9 mouse cellular contexts compared by ENCODE assay signal in the genomic region with DNA sequence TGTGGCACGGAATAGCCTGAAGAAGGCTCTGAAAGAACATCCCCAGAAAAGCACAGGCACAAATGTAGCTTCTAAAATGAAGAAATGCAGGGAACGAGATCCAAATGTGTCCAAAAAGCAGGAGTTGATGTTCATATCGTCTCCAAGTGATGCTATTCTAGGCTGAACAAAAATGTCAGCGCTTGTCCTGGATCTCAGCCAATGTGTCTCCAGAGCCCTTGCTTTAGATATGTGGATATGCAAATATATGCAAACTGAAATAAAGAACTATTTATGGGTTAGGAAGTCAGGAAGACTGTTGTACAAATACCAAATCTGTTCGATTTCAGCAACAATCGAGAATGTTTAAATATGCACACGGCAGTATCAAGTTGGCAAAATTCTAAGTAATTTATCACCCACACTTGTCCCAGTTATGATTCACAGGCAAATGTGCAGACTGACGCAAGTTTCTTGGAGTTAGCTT.
A peak's percentile ranks its signal among the peaks of the same experiment; 100 is the strongest.
DNase-seq lines count a peak whose midpoint lies in the region; ATAC-seq and TF ChIP-seq lines count a peak whose summit lies in the region.
"Had no signal": no experiment of that assay in that cellular context is flagged by ENCODE, and none has a peak within 500 bp of the region (broad histone marks: within the 10 kb centered on the region; RNA-seq: fewer than 3 reads in every experiment).

No protein-coding gene starts in this region.

- no peaks in the 10 kb centered on the region for H3K9me3 ChIP-seq in hindbrain, embryonic 14.5 days (ENCODE audit: control insufficient read depth, low read length)
- H3K9me3 ChIP-seq in hindbrain, embryonic 13.5 days = no peaks in the 10 kb centered on the region
- no peaks in the 10 kb centered on the region for H3K9me3 ChIP-seq in intestine, postnatal 0 days (ENCODE audit: control insufficient read depth)
- H3K9me3 ChIP-seq: limb, embryonic 13.5 days had no signal

- H3K9ac ChIP-seq in hindbrain, embryonic 14.5 days = no peak overlapping the region
- H3K9ac ChIP-seq in hindbrain, embryonic 13.5 days = no peak overlapping the region
- no peak overlapping the region for H3K9ac ChIP-seq in intestine, postnatal 0 days (ENCODE audit: low read depth, low read length)
- H3K9ac ChIP-seq: limb, embryonic 13.5 days had no signal

- H3K36me3 ChIP-seq in hindbrain, embryonic 14.5 days (replicated peaks; ENCODE audit: control insufficient read depth, insufficient read depth) = no peaks in the 10 kb centered on the region
- H3K36me3 ChIP-seq in hindbrain, embryonic 13.5 days = no peaks in the 10 kb centered on the region
- no peaks in the 10 kb centered on the region for H3K36me3 ChIP-seq in myocyte (ENCODE audit: control insufficient read depth, insufficient read depth)
- no peaks in the 10 kb centered on the region for H3K36me3 ChIP-seq in intestine, postnatal 0 days (ENCODE audit: control insufficient read depth, insufficient read depth)
- H3K36me3 ChIP-seq: limb, embryonic 13.5 days had no signal

- no peak for TF ChIP-seq POLR2A in myocyte (IDR thresholded peaks at IDR 0.05; ENCODE audit: insufficient read length, low read depth)

- 55% methylated on average over 8 of the region's 8 CpGs for WGBS in hindbrain, embryonic 14.5 days
- 65% methylated on average over 8 of the region's 8 CpGs for WGBS in hindbrain, embryonic 13.5 days
- WGBS in intestine, postnatal 0 days = 72% methylated on average over 8 of the region's 8 CpGs

- H3K4me1 ChIP-seq in hindbrain, embryonic 14.5 days (replicated peaks; ENCODE audit: control insufficient read depth, insufficient read depth, low read length) = no peaks in the 10 kb centered on the region
- peaks cover 7% of the 10 kb centered on the region for H3K4me1 ChIP-seq in hindbrain, embryonic 13.5 days (replicated peaks)
- H3K4me1 ChIP-seq in intestine, postnatal 0 days (replicated peaks; ENCODE audit: control insufficient read depth, insufficient read depth, low read length) = no peaks in the 10 kb centered on the region
- H3K4me1 ChIP-seq: limb, embryonic 13.5 days had no signal

- H3K4me3 ChIP-seq in hindbrain, embryonic 14.5 days (replicated peaks; ENCODE audit: low read length) = no peak overlapping the region
- H3K4me3 ChIP-seq in hindbrain, embryonic 13.5 days = no peak overlapping the region
- no peak overlapping the region for H3K4me3 ChIP-seq in myocyte
- no peak overlapping the region for H3K4me3 ChIP-seq in intestine, postnatal 0 days (ENCODE audit: low read depth, low read length)
- H3K4me3 ChIP-seq: limb, embryonic 13.5 days had no signal

- TF ChIP-seq CTCF in intestine, postnatal 0 days (IDR thresholded peaks at IDR 0.05; ENCODE audit: low read depth) = no peak

- DNase-seq in hindbrain, embryonic 14.5 days (ENCODE audit: low spot score) = peak; percentile 37
- peak; percentile 74 to 81 for DNase-seq in frontal cortex, adult 2 months (ENCODE audit: extremely low spot score in 1 of 2, low spot score in 1 of 2)
- DNase-seq in layer of hippocampus, adult 18-20 months (ENCODE audit: low spot score in 2 of 2) = peak; percentile 46 to 77
- no peak for DNase-seq in thymus, postnatal 36 days
- DNase-seq: adrenal gland, postnatal 25 days had no signal

- H3K4me2 ChIP-seq in hindbrain, embryonic 14.5 days (replicated peaks) = no peak overlapping the region
- H3K4me2 ChIP-seq in hindbrain, embryonic 13.5 days = no peak overlapping the region
- peak overlapping the region; percentile 8 for H3K4me2 ChIP-seq in myocyte (ENCODE audit: low read depth)
- no peak overlapping the region for H3K4me2 ChIP-seq in intestine, postnatal 0 days (replicated peaks; ENCODE audit: low read depth)
- H3K4me2 ChIP-seq: limb, embryonic 13.5 days had no signal

- H3K27me3 ChIP-seq in hindbrain, embryonic 14.5 days (ENCODE audit: control insufficient read depth, insufficient read depth, low read length) = no peaks in the 10 kb centered on the region
- H3K27me3 ChIP-seq in hindbrain, embryonic 13.5 days = 0 out of 2 replicates have a peak, but pooled peaks cover 2% of the 10 kb centered on the region
- H3K27me3 ChIP-seq in myocyte (ENCODE audit: control insufficient read depth, insufficient read depth, insufficient read length) = no peaks in the 10 kb centered on the region
- H3K27me3 ChIP-seq in intestine, postnatal 0 days (replicated peaks; ENCODE audit: control insufficient read depth, insufficient read depth, low read length) = no peaks in the 10 kb centered on the region
- H3K27me3 ChIP-seq: limb, embryonic 13.5 days had no signal

- H3K79me2 ChIP-seq in myocyte (ENCODE audit: control insufficient read depth, insufficient read depth) = no peaks in the 10 kb centered on the region

- ATAC-seq in hindbrain, embryonic 14.5 days (ENCODE audit: low FRiP score) = no peak
- no peak for ATAC-seq in hindbrain, embryonic 13.5 days (ENCODE audit: low FRiP score)
- no peak for ATAC-seq in intestine, postnatal 0 days

- no peak overlapping the region for H3K27ac ChIP-seq in hindbrain, embryonic 14.5 days
- H3K27ac ChIP-seq in hindbrain, embryonic 13.5 days = no peak overlapping the region
- H3K27ac ChIP-seq in intestine, postnatal 0 days (ENCODE audit: low read depth, low read length) = no peak overlapping the region
- H3K27ac ChIP-seq: limb, embryonic 13.5 days had no signal

- no peak overlapping the region for H3ac ChIP-seq in myocyte (ENCODE audit: control insufficient read depth, insufficient read length)

TF ChIP-seq in myocyte, 11 proteins besides CTCF, POLR2A, EP300 and RAD21:
- no peak for TF ChIP-seq SRF (IDR thresholded peaks at IDR 0.05; ENCODE audit: control insufficient read depth, insufficient read length, low read depth)
- no peak for TF ChIP-seq USF1 (IDR thresholded peaks at IDR 0.05; ENCODE audit: low read depth)
- TF ChIP-seq REST (IDR thresholded peaks at IDR 0.05; ENCODE audit: insufficient read depth, insufficient read length) = no peak
- no peak for TF ChIP-seq MYOG (IDR thresholded peaks at IDR 0.05; ENCODE audit: control insufficient read depth in 1 of 3, insufficient read depth in 1 of 3, insufficient read length in 2 of 3, low read depth in 2 of 3)
- no peak for TF ChIP-seq MYOD1 (IDR thresholded peaks at IDR 0.05; ENCODE audit: control insufficient read depth in 1 of 3, insufficient read length in 2 of 3, low read depth in 2 of 3)
- no peak for TF ChIP-seq MAX (IDR thresholded peaks at IDR 0.05; ENCODE audit: low read depth)
- no peak for TF ChIP-seq CEBPB (IDR thresholded peaks at IDR 0.05; ENCODE audit: insufficient read depth, poor library complexity, severe bottlenecking)
- TF ChIP-seq E2F4 (IDR thresholded peaks at IDR 0.05; ENCODE audit: insufficient read depth) = no peak
- TF ChIP-seq TCF12 (IDR thresholded peaks at IDR 0.05; ENCODE audit: insufficient read depth, poor library complexity, severe bottlenecking) = no peak
- TF ChIP-seq TCF3 (IDR thresholded peaks at IDR 0.05; ENCODE audit: insufficient read length, low read depth) = no peak
- TF ChIP-seq POLR2AphosphoS2 (IDR thresholded peaks at IDR 0.05; ENCODE audit: insufficient read length, low read depth) = no peak

Comparison
In these comparisons a context has a peak if more than half of its experiments do, and no peak if none do; other contexts are left out.
1. DNase-seq: peak in hindbrain, embryonic 14.5 days (single experiment), frontal cortex, adult 2 months (2 of 2) and layer of hippocampus, adult 18-20 months (2 of 2); none in thymus, postnatal 36 days (0 of 2).